Mouse (Mus musculus): ENCODE measurements around the gene Dennd6b. TPM values are rescaled to one million over a fixed set of nuclear protein-coding genes. Genes with fewer than 3 reads are reported as not detected.

Dennd6b gene
- total RNA-seq, 2 experiments from 2014 or later = 1.7 TPM; not detected in 1

DNA sequence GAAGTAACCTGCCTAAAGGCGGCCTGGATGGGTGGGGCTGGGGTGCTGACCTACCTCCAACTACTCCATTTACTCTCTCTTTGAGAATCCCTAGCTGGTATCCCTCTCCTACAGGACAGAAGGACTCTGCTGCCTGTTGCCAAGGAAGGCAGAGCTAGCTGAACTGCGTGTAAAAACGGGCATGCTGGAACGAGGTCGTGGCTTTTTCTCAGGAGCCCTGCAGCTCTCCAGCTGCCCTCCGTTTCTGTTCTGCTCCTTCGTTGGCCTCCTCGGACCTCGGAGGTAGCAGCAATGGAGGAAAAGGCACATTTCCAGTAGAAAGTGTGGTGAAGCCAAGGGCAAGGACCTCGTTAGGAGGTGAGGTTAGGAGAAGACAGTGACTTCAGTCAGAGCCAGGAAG is 27.4 kb downstream of the Dennd6b start:
- no peak for ATAC-seq (replicated peaks; ENCODE audit: low FRiP score, poor library complexity, severe bottlenecking)

DNA sequence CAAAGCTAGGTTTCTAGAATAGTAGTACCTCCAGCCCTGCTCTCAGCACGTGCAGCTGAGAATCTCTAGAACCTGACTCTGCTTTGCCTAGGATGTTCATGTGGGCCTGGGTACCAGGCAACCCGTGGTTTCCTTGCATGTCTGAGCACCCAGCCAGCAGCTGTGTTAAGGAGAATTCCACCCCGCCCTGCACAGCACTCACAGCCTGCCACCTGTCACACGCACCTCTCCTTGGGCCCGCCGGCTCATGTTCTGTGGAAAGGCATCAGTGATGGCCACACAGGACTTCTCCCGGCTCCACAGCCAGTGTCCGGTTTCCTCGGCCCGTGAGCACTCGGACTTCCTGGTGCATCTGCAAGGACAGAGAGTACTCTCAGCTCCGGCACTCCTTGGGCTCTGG is 30.8 kb downstream of the Dennd6b start:
- ATAC-seq (replicated peaks; ENCODE audit: low FRiP score, poor library complexity, severe bottlenecking) = no peak

DNA sequence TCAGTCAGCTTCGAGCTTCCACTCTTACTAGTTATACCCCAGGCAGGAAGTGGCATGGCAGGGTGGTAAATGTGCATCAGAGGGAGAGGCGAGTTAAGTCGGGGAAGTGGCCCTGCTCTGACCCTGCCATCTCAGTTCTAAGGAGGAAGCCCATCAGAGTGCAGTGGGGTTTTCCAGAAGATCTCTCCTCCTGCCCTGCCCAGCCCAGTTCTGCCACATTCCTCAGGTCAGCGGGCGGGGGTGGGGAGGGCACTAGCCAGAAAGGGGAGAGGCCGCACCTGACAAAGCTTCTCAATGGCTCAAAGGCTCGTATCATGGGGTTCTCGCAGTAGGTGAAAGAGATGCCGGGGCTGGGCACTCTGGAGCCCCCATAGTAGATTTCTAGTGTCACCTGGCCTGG is 34.9 kb downstream of the Dennd6b start:
- ATAC-seq (replicated peaks; ENCODE audit: low FRiP score, poor library complexity, severe bottlenecking) = no peak

DNA sequence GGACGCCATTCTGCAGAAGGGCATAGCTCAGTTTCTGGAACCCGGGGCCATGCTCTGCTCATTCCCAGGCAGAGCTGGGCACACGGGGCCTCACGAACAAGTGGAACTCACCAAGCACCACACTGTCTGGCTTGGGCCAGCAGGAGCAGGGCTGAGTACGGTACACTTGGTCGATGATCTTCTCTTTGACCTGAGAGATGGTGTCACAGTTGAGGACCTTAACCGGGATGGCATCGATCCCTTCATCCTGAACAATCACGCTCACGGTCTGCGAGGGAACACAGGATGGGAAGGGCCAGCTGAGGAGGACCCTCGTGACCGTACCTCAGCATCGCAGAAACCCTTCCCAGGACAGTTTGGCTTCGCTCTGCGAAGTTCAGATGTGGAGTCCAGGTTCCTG is 37.8 kb downstream of the Dennd6b start:
- no peak for ATAC-seq (replicated peaks; ENCODE audit: low FRiP score, poor library complexity, severe bottlenecking)

DNA sequence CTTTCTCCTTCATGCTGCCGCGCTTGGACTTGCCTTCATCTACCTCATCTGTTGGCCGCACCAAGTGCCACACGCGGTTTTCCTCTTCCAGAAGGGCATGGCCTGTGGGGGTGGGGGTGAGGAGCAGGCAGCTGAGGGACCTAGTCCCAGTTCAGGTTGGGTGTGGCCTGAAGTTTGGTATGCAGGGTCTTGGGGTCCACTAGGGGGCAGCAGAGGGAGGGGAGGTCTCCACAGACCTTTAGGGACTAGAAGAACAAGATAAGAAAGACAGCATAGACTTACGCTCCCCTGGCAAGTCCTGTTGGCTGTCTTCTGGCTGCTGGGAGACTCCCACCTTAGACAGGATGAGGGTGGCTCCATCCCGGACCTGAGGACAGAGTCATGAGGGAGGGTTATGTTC is 38.3 kb downstream of the Dennd6b start:
- ATAC-seq (replicated peaks; ENCODE audit: low FRiP score, poor library complexity, severe bottlenecking) = peak; percentile 39

DNA sequence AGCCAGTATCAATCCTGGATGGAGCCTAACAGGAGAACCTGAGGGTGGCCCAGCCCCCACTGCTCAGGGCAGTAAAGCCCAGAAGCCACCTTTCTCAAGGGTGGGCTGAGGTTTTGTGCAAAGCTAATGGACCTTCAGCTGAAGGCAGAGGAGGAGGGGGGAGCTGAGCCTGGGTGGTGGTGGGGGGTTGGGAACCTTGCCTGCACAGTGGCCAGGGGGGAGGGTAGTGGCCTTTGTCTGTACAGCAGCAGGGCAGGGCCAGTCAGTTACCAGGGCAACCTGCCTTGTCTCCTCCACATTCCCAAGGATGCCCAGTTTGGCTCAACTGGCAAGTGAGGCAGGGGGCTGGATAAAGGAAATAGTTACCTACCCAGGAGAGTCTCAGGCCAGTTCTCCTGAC is 44.0 kb downstream of the Dennd6b start:
- no peak for ATAC-seq (replicated peaks; ENCODE audit: low FRiP score, poor library complexity, severe bottlenecking)

DNA sequence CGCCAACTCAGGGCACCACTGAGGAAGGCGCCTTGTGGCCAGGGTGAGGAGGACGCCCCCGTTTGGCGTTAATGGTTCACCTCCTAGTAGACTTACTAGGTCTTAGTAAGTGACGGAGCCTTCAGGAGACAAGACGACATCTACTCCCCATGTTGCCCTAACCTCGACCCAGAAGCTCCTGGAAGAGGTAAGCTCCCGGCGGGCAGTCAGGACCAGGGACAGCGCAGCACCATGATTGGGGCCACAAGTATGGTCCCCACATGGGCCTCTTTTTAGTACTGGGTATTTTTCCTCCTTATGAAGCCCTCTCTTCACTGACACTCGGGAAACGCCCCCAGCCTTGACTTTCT is 46.3 kb downstream of the Dennd6b start:
- no peak for ATAC-seq (replicated peaks; ENCODE audit: low FRiP score, poor library complexity, severe bottlenecking)

DNA sequence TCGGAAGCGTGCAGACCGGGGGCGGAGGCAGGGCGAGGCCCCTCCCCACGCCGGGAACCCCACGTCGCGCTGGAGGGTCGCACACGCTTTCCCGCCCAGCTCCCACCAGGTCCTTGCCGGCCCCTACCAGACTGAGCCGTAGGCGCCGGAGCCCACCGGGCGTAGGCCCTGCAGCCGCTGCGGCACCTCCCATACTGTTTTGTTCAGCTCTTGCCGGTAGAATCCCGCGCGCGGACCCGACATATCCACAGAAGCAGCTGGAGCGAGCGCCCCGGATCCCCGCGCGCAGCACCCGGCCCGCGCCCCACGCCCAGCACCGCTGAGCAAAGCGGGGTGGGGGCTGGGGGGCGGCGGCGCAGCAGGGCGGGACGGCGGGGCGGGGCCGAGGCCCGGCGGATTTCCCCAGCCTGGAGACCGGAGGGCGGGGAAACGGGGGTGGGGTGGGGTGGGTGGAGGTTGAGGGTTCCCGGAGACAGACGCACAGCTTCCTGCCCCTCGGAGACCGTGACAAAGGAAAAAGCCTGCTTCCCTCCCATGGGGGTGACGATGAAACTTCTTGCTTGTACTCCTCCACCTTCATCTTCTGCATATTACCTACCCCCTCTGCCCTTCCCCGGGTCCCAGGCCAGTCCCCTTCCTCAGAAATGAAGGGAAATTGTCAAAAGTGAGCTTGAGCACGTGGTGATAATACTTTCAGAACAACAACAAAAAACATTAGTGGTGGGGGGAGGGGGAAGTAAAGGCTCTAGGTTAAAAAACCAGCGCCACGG is 46.8 kb downstream of the Dennd6b start, which contains the start of gene Mapk11:
Gene Mapk11, minus strand, starts transcription at position 358 of the 770 bp plus-strand sequence.
- ATAC-seq (replicated peaks; ENCODE audit: low FRiP score, poor library complexity, severe bottlenecking) = no peak

DNA sequence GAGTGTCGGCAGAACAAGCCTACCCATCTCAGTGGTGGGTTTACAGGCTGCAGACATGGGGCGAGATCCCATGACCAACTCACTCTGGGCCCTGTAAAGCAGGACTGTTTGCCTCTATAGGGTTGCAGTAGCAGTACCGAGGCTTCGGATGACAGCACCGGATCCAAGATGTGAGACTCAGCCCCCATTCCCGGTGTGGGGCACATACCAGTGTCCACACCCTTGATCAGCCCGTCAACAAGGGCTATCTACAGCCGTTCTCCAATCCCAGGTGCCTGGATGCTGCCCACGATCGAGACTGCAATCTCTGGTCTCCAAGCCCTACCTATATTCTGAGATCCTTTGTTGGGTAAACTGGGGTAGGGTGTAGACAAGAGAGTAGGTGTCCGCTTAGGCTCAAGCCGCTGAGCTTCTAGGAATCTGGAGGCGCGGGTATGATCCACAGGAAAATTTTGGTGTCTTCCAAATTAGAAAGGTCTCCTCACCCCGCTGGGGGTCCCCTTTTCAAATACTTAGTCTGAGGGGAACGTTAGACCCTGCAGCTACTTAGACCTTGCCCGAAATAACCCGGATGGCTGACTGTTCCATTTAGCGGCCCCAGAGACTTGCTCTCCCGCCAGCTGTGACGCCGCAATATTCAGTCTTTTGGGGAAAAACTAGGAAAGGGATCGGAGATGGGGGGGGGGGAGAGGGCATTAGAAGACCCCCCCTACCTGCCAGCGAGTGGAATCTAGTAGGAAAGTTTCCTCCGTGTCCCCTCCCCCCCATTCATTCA is 47.6 kb downstream of the Dennd6b start:
- ATAC-seq (replicated peaks; ENCODE audit: low FRiP score, poor library complexity, severe bottlenecking) = no peak

DNA sequence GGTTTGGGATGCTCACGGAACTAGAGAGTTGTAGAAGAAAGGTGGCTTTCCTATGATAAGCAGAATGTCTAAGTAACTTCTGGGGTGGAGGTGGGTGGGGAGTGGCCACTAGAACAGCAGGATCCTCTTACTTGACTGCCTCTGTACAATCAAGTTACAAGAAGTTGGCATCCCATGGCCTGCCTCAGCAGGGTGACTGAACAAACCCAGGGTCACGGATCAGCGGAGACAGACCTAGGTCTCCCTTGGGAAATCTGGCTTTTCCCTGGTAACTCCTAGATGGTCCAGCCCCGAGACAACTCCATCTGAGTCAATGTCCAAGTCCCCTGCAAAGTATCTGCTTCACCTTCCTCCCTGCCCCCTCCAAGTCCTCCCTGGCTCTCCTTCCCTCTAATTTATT is 48.4 kb downstream of the Dennd6b start:
- no peak for ATAC-seq (replicated peaks; ENCODE audit: low FRiP score, poor library complexity, severe bottlenecking)

DNA sequence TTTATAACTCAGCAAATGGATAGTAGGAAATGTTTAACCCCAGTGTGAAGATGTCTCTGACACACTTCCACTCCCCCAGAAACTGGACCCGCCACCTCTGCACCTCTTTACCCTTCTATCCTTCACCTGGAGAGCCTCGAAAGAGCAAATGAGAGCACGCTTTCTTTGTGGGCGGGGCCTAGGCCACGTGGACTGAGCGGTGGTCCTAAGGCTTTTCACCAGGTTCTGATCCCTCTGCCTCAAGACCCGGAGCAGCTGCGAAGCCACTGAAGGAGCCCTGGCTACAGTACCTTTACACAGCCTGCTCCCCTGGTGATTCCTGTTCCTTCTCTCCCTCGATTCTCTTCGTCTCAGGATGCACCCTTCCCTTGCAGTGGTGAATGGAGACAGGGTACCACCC is 48.8 kb downstream of the Dennd6b start:
- ATAC-seq (replicated peaks; ENCODE audit: low FRiP score, poor library complexity, severe bottlenecking) = no peak

DNA sequence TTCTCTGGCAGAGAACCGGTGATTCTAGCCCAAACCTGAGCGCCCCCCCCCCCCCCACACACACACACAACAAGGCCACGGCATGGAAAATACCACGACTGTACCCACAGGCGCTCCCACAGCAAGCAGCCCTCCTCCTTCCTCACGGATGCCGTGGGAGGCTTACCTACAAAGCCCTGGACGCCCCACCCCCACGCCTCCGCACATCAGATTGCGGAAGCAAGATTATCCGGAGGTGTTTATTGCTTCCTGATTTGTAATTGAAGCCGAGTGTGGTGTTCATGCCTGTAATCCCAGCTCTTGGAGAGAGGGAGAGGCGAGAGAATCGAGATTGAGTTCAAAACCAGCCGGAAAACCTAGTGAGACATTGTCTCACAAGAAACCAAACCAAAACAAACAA is 49.3 kb downstream of the Dennd6b start:
- no peak for ATAC-seq (replicated peaks; ENCODE audit: low FRiP score, poor library complexity, severe bottlenecking)

DNA sequence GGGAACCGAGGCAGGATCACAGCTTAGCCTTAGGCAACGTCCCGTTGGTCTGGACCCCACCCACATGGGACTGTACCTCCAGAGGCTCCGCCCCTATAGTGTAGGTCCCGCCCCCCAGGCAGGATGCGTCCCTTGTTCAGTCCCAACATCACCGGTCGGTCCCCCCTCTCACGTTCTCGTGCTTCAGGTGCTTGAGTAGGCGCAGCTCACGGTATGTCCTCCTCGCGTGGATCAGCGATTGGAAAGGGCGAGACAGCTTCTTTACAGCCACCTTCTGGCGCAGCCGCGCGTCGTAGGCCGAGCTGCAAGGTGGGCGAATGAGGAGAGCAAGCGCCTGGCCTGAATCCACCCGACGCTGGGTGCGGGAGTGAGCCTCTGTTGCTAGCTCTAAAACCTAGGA is 49.8 kb downstream of the Dennd6b start:
- ATAC-seq (replicated peaks; ENCODE audit: low FRiP score, poor library complexity, severe bottlenecking) = peak; percentile 46; the same call in 1 of the 2 replicates

DNA sequence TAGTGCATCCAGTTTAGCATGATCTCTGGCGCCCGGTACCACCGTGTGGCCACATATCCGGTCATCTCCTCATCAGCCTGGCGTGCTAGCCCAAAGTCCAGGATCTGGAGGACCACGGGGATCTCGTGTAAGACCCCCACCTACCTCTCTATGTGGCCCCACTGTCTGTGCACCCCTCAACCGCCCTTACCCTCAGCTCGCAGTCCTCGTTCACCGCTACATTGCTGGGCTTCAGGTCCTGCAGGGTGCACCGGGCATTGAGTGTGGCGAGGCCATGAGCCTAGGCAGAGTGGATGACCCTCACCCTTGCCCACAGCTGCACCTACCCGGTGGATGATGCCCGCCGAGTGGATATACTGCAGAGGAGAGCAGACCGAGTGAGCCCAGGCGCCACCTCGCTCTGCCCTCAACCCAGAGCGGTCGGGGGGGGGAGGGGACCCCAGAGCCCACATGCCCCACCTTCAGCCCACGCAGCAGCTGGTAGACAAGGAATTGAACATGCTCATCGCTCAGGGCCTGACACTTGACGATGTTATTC is 50.4 kb downstream of the Dennd6b start:
- ATAC-seq (replicated peaks; ENCODE audit: low FRiP score, poor library complexity, severe bottlenecking) = no peak

DNA sequence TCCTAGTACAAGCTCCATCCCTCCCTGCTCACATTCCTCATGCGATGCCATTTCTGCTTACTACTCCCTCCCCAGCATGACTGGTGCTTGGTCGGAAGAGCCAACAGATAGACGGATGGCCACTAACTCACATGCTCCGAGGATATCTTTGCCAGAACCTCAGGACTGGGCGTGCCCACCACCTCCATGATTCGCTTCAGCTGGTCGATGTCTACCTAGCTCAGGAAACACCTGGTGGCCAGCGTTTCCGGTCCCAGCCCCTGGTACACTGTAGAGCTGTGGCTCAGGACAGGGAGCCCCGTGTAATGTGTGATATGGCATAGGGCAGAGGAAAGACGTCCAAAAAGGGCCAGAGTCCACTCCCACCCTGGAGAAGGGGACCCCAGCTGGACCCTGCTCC is 51.3 kb downstream of the Dennd6b start:
- no peak for ATAC-seq (replicated peaks; ENCODE audit: low FRiP score, poor library complexity, severe bottlenecking)

DNA sequence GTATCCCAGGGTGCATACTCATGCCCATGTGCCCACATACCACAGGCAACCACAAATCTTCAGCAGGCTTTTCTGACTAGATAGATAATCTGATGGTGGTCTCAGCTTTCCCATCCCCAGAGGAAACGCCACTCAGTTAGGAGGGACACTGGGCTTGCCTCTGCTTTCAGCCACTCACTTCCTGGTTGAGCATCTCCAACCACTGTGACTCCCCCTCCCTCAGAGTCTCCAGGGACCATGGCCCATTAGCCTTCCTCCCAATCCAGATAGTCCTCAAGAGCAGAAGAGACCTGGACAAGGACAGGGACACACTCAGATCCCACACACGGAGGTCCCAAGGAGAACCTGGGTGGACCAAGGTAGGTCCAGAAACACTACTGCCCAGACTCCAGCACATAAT is 53.2 kb downstream of the Dennd6b start:
- no peak for ATAC-seq (replicated peaks; ENCODE audit: low FRiP score, poor library complexity, severe bottlenecking)

DNA sequence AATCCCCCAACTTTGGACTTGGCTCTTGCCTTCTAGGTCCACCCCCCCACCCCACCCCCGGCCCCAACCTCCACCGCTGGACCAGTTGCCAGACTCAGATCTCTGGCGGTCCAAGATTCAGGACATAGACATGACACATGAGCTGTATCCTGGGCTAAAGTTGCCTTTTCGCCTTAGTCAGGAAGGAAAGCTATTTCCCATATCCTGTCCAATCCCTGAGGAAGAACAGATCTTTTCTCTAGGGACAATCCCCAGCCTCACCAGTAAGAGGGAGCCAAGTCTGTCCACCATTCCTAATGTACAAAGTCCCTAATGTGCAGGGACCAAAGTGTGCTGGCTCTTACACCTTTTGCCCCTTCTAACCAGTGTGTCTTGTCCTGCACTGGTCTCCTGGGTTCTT is 54.4 kb downstream of the Dennd6b start:
- no peak for ATAC-seq (replicated peaks; ENCODE audit: low FRiP score, poor library complexity, severe bottlenecking)

DNA sequence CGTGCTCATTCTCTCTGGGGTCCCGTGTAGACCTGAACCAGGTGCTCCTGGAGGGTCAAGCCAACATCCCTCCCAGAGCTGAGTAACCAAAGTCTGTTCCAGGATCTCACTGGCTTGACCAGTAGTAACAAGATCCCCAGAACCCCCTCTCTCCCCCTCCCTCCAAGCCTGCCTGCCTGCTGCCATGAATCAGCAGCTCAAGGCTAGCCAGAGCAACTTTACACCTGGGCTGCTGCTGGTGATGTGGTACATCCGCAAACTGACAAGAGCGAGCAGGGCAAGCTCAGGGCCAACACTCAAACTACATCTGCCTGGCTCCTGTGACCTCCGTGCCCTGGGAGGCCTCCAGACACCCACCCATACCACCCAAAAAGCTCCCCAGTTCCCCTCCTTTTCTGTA is 54.9 kb downstream of the Dennd6b start:
- no peak for ATAC-seq (replicated peaks; ENCODE audit: low FRiP score, poor library complexity, severe bottlenecking)

DNA sequence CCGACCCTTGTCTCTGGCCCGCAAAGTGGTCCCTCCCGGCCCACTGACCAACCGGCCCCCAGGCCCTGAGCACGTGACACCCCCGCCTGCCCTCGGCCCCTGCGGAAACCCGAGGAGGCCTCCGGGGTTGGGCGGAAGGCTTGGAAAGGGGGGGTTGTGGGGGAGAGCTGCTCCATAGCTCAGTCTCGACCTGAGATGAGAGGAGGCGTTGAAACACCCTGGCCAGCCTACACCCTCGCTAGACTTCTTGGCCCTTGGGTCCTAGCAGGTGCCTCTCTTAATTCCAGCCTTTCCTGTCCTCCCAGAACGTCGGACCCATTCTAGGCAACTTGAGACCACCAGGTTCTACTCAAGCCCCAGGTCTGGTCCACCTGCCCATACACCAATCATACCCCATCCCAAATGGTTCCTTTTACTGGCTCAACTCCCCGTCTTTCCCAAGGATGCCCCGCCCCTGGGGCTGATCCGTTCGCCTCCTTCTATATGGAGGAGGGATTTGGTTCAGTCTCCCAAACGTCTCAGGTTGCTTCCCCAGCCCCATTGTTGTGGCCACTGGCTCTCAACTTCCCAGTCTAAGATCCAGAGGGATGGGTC is 55.5 kb downstream of the Dennd6b start, which contains the start of gene Mapk12:
Gene Mapk12, minus strand, starts transcription at position 45 of the 594 bp plus-strand sequence.
- no peak for ATAC-seq (replicated peaks; ENCODE audit: low FRiP score, poor library complexity, severe bottlenecking)

DNA sequence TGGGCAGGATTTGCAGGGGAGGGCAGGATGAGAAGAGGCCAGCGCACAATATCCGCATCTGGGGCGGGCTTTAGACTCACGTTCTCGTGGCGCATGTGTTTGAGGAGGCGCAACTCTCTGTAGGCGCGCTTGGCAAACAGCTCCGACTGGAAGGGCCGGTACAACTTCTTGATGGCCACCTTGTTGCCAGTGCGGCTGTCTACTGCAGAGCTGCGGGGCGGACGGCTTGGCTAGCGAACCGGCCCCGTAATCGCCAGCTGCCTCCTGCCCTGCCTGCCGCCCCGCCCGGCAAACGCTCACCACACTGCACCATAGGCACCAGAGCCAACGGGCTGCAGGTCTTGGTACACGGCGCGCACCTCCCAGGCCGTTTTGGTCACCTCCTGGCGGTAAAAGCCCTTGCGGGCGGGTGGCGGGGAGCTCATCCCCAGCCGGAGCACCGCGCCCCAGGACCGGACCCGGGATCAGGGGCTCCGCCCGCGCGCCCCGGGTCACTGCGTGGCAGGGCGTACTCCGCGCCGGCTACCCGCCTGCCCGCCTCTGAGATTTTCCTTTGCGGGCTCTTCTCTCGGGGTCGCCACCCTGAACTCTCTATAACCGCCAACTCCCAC is 56.1 kb downstream of the Dennd6b start:
- ATAC-seq (replicated peaks; ENCODE audit: low FRiP score, poor library complexity, severe bottlenecking) = no peak

Measured in erythroblast, adult 5-6 weeks (primary cell).